Mouse (Mus musculus): Measurements from ENCODE around the gene Slc22a1. TPM values are rescaled to one million over a fixed set of nuclear protein-coding genes. Genes with fewer than 3 reads are reported as not detected.

The Slc22a1 gene
- total and polyA plus RNA-seq, 3 experiments, result 2.7 to 10.8 (median 7.9) TPM

GRCm38 (mm10) chr17:12619641-12620040 is 56.0 kb downstream of the Slc22a1 start:
- H3K4me1 ChIP-seq (ENCODE audit: control insufficient read depth, insufficient read depth, low read length), result no peaks in the 10 kb centered on the region
- no peak for DNase-seq
- no peaks in the 10 kb centered on the region for H3K36me3 ChIP-seq (ENCODE audit: control insufficient read depth, insufficient read depth, low read length)
- no peak for TF ChIP-seq POLR2A (IDR thresholded peaks at IDR 0.05; ENCODE audit: insufficient read depth, low read depth, low read length)
- no peak for TF ChIP-seq EP300 (IDR thresholded peaks at IDR 0.05; ENCODE audit: insufficient read depth, low read depth, low read length)
- no peak for TF ChIP-seq CTCF (IDR thresholded peaks at IDR 0.05)
- H3K27me3 ChIP-seq (ENCODE audit: control insufficient read depth, insufficient read depth, low read length), result 0 out of 2 replicates have a peak, but pooled peaks cover 1% of the 10 kb centered on the region
- WGBS, result 79% methylated on average over 2 of the region's 2 CpGs
- intact Hi-C loops (cut with DNase I), result no loop called here
- no peak overlapping the region for H3K4me3 ChIP-seq
- no peak overlapping the region for H3K9ac ChIP-seq (ENCODE audit: low read depth, low read length)
- H3K79me2 ChIP-seq (replicated peaks; ENCODE audit: control insufficient read depth, insufficient read depth, low read length), result no peaks in the 10 kb centered on the region
- no peak overlapping the region for H3K27ac ChIP-seq

GRCm38 (mm10) chr17:12615429-12615828 is 60.2 kb downstream of the Slc22a1 start:
- 75% methylated on average over 4 of the region's 4 CpGs for WGBS
- no peak overlapping the region for H3K27ac ChIP-seq

GRCm38 (mm10) chr17:12614511-12615385 is 60.9 kb downstream of the Slc22a1 start:
- no peaks in the 10 kb centered on the region for H3K4me1 ChIP-seq (ENCODE audit: control insufficient read depth, insufficient read depth, low read length)
- no peaks in the 10 kb centered on the region for H3K27me3 ChIP-seq (ENCODE audit: control insufficient read depth, insufficient read depth, low read length)
- DNase-seq, result no peak
- H3K4me3 ChIP-seq, result no peak overlapping the region
- intact Hi-C loops (cut with DNase I), result no loop called here
- H3K36me3 ChIP-seq (ENCODE audit: control insufficient read depth, insufficient read depth, low read length), result no peaks in the 10 kb centered on the region
- 84% methylated on average over 15 of the region's 15 CpGs for WGBS
- no peaks in the 10 kb centered on the region for H3K79me2 ChIP-seq (replicated peaks; ENCODE audit: control insufficient read depth, insufficient read depth, low read length)
- TF ChIP-seq POLR2A (IDR thresholded peaks at IDR 0.05; ENCODE audit: insufficient read depth, low read depth, low read length) (no peak), CTCF (IDR thresholded peaks at IDR 0.05) (no peak), EP300 (IDR thresholded peaks at IDR 0.05; ENCODE audit: insufficient read depth, low read depth, low read length) (no peak)
- H3K9ac ChIP-seq (ENCODE audit: low read depth, low read length), result no peak overlapping the region
- H3K27ac ChIP-seq, result no peak overlapping the region

More at GRCm38 (mm10) chr17:12615429-12615828, 60.2 kb downstream of the Slc22a1 start:
- no peak for DNase-seq
- TF ChIP-seq EP300 (IDR thresholded peaks at IDR 0.05; ENCODE audit: insufficient read depth, low read depth, low read length) (no peak), CTCF (IDR thresholded peaks at IDR 0.05) (no peak), POLR2A (IDR thresholded peaks at IDR 0.05; ENCODE audit: insufficient read depth, low read depth, low read length) (no peak)
- no peak overlapping the region for H3K9ac ChIP-seq (ENCODE audit: low read depth, low read length)
- H3K27me3 ChIP-seq (ENCODE audit: control insufficient read depth, insufficient read depth, low read length), result no peaks in the 10 kb centered on the region
- no peaks in the 10 kb centered on the region for H3K79me2 ChIP-seq (replicated peaks; ENCODE audit: control insufficient read depth, insufficient read depth, low read length)
- H3K36me3 ChIP-seq (ENCODE audit: control insufficient read depth, insufficient read depth, low read length), result no peaks in the 10 kb centered on the region
- no peak overlapping the region for H3K4me3 ChIP-seq
- no peaks in the 10 kb centered on the region for H3K4me1 ChIP-seq (ENCODE audit: control insufficient read depth, insufficient read depth, low read length)
- intact Hi-C loops (cut with DNase I), result no loop called here

GRCm38 (mm10) chr17:12607202-12607601 is 68.4 kb downstream of the Slc22a1 start:
- Histone ChIP-seq H3K27ac (no peak overlapping the region), H3K9ac (ENCODE audit: low read depth, low read length) (no peak overlapping the region), H3K4me1 (ENCODE audit: control insufficient read depth, insufficient read depth, low read length) (peaks cover 2% of the 10 kb centered on the region; the same call in 1 of the 2 replicates), H3K27me3 (ENCODE audit: control insufficient read depth, insufficient read depth, low read length) (no peaks in the 10 kb centered on the region), H3K4me3 (no peak overlapping the region), H3K79me2 (replicated peaks; ENCODE audit: control insufficient read depth, insufficient read depth, low read length) (no peaks in the 10 kb centered on the region), H3K36me3 (ENCODE audit: control insufficient read depth, insufficient read depth, low read length) (no peaks in the 10 kb centered on the region)
- intact Hi-C loops (cut with DNase I), result no loop called here
- peak in 1 of 2 experiments; percentile 15 for DNase-seq
- TF ChIP-seq POLR2A (IDR thresholded peaks at IDR 0.05; ENCODE audit: insufficient read depth, low read depth, low read length) (no peak), CTCF (IDR thresholded peaks at IDR 0.05) (no peak), EP300 (IDR thresholded peaks at IDR 0.05; ENCODE audit: insufficient read depth, low read depth, low read length) (no peak)

GRCm38 (mm10) chr17:12606634-12607033 is 69.0 kb downstream of the Slc22a1 start:
- no peak overlapping the region for H3K4me3 ChIP-seq
- H3K4me1 ChIP-seq (ENCODE audit: control insufficient read depth, insufficient read depth, low read length), result peaks cover 2% of the 10 kb centered on the region; the same call in 1 of the 2 replicates
- H3K9ac ChIP-seq (ENCODE audit: low read depth, low read length), result no peak overlapping the region
- TF ChIP-seq EP300 (IDR thresholded peaks at IDR 0.05; ENCODE audit: insufficient read depth, low read depth, low read length) (no peak), CTCF (IDR thresholded peaks at IDR 0.05) (peak; percentile 29; the same call in 1 of the 2 replicates), POLR2A (IDR thresholded peaks at IDR 0.05; ENCODE audit: insufficient read depth, low read depth, low read length) (no peak)
- WGBS, result 3% methylated on average over 1 of the region's 1 CpGs
- no peaks in the 10 kb centered on the region for H3K27me3 ChIP-seq (ENCODE audit: control insufficient read depth, insufficient read depth, low read length)
- no peaks in the 10 kb centered on the region for H3K79me2 ChIP-seq (replicated peaks; ENCODE audit: control insufficient read depth, insufficient read depth, low read length)
- intact Hi-C loops (cut with DNase I), result no loop called here
- no peaks in the 10 kb centered on the region for H3K36me3 ChIP-seq (ENCODE audit: control insufficient read depth, insufficient read depth, low read length)
- DNase-seq, result no peak
- H3K27ac ChIP-seq, result no peak overlapping the region

Other genes starting within 250 kb of the Slc22a1 start
- 10 to 100 TPM in 1 of 2 experiments, 1 to 10 TPM in 1; 9.3 to 11.3 TPM for gene Slc22a3, start 168.1 kb downstream of the Slc22a1 start, total RNA-seq (2021)
- gene Slc22a3, start 168.1 kb downstream of the Slc22a1 start, polyA plus RNA-seq (2012; rRNA removed), result 5.6 and 7.7 TPM in 2 replicates
- gene Slc22a2, start 91.7 kb downstream of the Slc22a1 start, total RNA-seq (2021), result not detected
- gene Slc22a2, start 91.7 kb downstream of the Slc22a1 start, polyA plus RNA-seq (2012; rRNA removed), result 0.20 TPM in 1 of 2 replicates, not detected in the other
- 100 to 1,000 TPM in 1 of 2 experiments, 10 to 100 TPM in 1; 98.9 to 116 TPM for gene Igf2r, start 93.8 kb upstream of the Slc22a1 start, total RNA-seq (2021)
- gene Igf2r, start 93.8 kb upstream of the Slc22a1 start, polyA plus RNA-seq (2012; rRNA removed), result 34.0 and 53.7 TPM in 2 replicates
- 1 to 10 TPM in 1 of 2 experiments, under 1 TPM in 1; 0.68 to 1.6 TPM for gene Mas1, start 192.3 kb upstream of the Slc22a1 start, total RNA-seq (2021)
- gene Mas1, start 192.3 kb upstream of the Slc22a1 start, polyA plus RNA-seq (2012; rRNA removed), result 1.0 and 4.6 TPM in 2 replicates
- 1 to 10 TPM; 5.6 to 5.7 TPM for gene Mrgprh, start 200.2 kb upstream of the Slc22a1 start, total RNA-seq (2021)
- gene Mrgprh, start 200.2 kb upstream of the Slc22a1 start, polyA plus RNA-seq (2012; rRNA removed), result 9.2 and 17.1 TPM in 2 replicates
- under 1 TPM; 0.42 to 0.93 TPM for gene Pnldc1, start 234.4 kb upstream of the Slc22a1 start, total RNA-seq (2021)
- gene Pnldc1, start 234.4 kb upstream of the Slc22a1 start, polyA plus RNA-seq (2012; rRNA removed), result 1.6 and 1.9 TPM in 2 replicates
- gene Tcp1, start 239.9 kb upstream of the Slc22a1 start, total RNA-seq (2021), result 100 to 1,000 TPM; 176 to 196 TPM
- gene Tcp1, start 239.9 kb upstream of the Slc22a1 start, polyA plus RNA-seq (2012; rRNA removed), result 68.6 and 134 TPM in 2 replicates
- gene Mrpl18, start 240.5 kb upstream of the Slc22a1 start, total RNA-seq (2021), result 100 to 1,000 TPM; 151 to 160 TPM
- 65.1 and 78.1 TPM in 2 replicates for gene Mrpl18, start 240.5 kb upstream of the Slc22a1 start, polyA plus RNA-seq (2012; rRNA removed)